Mouse (Mus musculus) layer of hippocampus, postnatal 25 days (tissue): ENCODE results near the gene Cd99l2. TPM values are rescaled to one million over a fixed set of nuclear protein-coding genes. Genes with fewer than 3 reads are reported as not detected.

Source experiments
- DNase-seq, 2 experiments: peaks; one replicate each; pipeline ENCODE4 v3.0.0; 2022; ENCODE audit warnings: mixed read lengths in 2 of 2, low spot score in 1 of 2; ENCODE audit errors: extremely low spot score in 1 of 2
- microRNA-seq, 2 experiments: library from miRNA; unstranded; fragments of <30 nt; microRNA quantifications; one replicate each; pipeline ENCODE4 v1.2.0; 2021
- total RNA-seq, 2 experiments: library from RNA; stranded (reverse); gene quantifications; 2 replicates each; pipeline ENCODE4 v1.2.3; 2021

Gene Cd99l2
- total RNA-seq, 2 experiments from 2014 or later, result 49.1 to 50.4 TPM

- no peak for DNase-seq
Observed at GRCm38 (mm10) chrX:71381571-71381970, 111.1 kb downstream of the Cd99l2 start.

- no peak for DNase-seq
Observed at GRCm38 (mm10) chrX:71378435-71378834, 114.2 kb downstream of the Cd99l2 start.

DNA sequence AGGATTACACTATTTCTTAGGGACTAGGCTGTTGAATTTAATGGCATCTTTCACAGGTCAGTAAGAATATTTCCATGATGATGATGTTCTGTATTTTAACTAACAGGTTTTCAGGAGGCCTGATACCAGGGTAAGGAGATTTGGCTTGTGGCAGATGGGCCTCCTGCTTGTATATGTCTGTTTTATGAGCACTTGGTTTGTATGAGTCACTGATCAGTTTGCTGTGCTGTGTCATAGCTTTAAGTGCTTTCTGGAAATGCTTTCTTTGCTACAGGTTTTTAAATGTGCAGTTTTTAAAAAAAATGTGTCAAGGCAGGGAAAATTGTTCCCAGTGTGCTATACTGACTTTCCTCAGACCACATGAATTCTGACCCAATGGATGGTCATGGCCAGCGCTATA is 115.9 kb downstream of the Cd99l2 start:
- DNase-seq, result no peak

Small RNAs within 50 kb of the gene (microRNA-seq; reads per million reads assigned to microRNA genes)
- gene Gm23945, result 0 reads per million in 2 experiments

Other genes with a start within 250 kb of the Cd99l2 start
- 10 to 100 TPM; 50.1 to 53.9 TPM for gene Mtmr1, start 128.1 kb downstream of the Cd99l2 start, total RNA-seq
- 10 to 100 TPM; 17.9 to 20.4 TPM for gene Hmgb3, start 63.1 kb upstream of the Cd99l2 start, total RNA-seq
- gene Gpr50, start 170.8 kb upstream of the Cd99l2 start, total RNA-seq, result not detected